Mouse (Mus musculus): ENCODE data around the gene Ccdc6. TPM values are rescaled to one million over a fixed set of nuclear protein-coding genes. Genes with fewer than 3 reads are reported as not detected.

The Ccdc6 gene
- total and polyA plus RNA-seq, 3 experiments, result 25.4 to 143 (median 42.0) TPM

DNA sequence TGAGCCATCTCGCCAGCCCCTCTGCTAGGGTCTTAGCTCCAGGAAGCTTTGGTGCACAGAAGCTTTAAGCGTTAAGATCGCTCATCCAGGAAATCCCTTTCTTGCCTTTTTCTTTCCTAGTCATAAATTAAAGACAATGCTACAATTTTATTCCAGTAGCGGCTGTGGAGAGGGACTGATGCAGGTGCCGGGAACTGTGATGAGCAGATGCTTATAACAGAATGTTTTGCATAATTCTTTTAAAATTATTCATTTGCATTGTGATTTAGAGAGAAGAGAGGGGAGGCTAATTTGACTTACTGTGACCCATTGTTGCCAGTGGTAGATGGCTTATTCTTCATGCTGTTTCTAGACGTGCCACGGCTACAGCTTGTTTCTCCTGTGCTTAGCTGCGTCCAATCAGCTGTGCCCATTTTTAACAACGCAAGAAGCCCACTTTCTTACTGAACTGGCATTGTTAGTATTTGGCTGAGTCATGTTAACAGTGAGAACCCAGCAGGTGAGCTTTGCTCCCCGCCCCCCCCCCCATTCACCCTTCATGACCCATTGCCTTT, 47.2 kb downstream of the Ccdc6 start:
- Histone ChIP-seq H3K27ac (ENCODE audit: control insufficient read depth, low read depth, low read length) (no peak overlapping the region), H3K4me3 (ENCODE audit: control insufficient read depth in 1 of 2, insufficient read depth in 1 of 2, low read depth in 2 of 2, low read length in 2 of 2) (no peak overlapping the region), H3K79me2 (ENCODE audit: control insufficient read depth, insufficient read depth, low read length, poor library complexity) (peaks cover 6% of the 10 kb centered on the region; the same call in 1 of the 2 replicates), H3K36me3 (ENCODE audit: control insufficient read depth in 1 of 2, insufficient read depth in 2 of 2, low read length in 2 of 2) (peaks cover 3 to 16% of the 10 kb centered on the region in 2 experiments), H3K9ac (ENCODE audit: control insufficient read depth, low read depth, low read length, poor library complexity, severe bottlenecking) (no peak overlapping the region), H3K9me3 (replicated peaks; ENCODE audit: insufficient read depth, low read length) (no peaks in the 10 kb centered on the region), H3K27me3 (ENCODE audit: control insufficient read depth in 1 of 2, insufficient read depth in 2 of 2, low read length in 2 of 2) (no peaks in the 10 kb centered on the region), H3K4me1 (ENCODE audit: control insufficient read depth in 1 of 2, insufficient read depth in 2 of 2, low read length in 2 of 2) (peaks cover 13 to 22% of the 10 kb centered on the region in 2 experiments)
- TF ChIP-seq CTCF (IDR thresholded peaks at IDR 0.05 in 2 of 3, conservative IDR thresholded peaks at IDR 0.05 in 1 of 3; ENCODE audit: control insufficient read depth in 1 of 3, insufficient read depth in 1 of 3, low read depth in 2 of 3, low read length in 3 of 3, poor library complexity in 1 of 3, severe bottlenecking in 1 of 3) (no peak), MXI1 (IDR thresholded peaks at IDR 0.05; ENCODE audit: low read depth, low read length) (no peak), USF1 (IDR thresholded peaks at IDR 0.05; ENCODE audit: low read depth, low read length) (no peak), GATA1 (IDR thresholded peaks at IDR 0.05; ENCODE audit: low read depth, low read length) (no peak), MEF2A (IDR thresholded peaks at IDR 0.05; ENCODE audit: extremely low read depth, insufficient replicate concordance, low read depth, low read length, poor library complexity, severe bottlenecking) (no peak), TAL1 (IDR thresholded peaks at IDR 0.05; ENCODE audit: low read length) (no peak), MAX (IDR thresholded peaks at IDR 0.05; ENCODE audit: low read length) (no peak)
- DNase-seq (ENCODE audit: low read depth, low spot score), result no peak

DNA sequence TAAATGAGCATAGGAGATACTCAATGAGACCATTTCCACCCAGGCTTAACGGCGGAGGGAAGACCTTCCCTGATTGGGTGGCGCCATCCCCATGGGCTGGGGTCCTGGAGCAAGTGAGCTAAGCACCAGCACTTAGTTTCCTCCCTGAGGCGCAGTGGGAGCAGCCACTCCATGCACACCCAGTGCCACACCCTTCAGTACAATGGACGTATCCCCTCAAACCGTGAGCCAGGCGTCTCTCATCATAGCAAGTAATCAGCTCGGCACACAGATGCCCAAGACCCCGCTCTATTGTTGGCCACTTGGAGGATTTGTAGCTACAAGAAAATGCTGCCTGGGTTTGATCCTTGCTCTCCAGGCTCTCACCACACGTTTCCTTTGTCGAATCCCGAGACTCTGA, 49.0 kb downstream of the Ccdc6 start:
- TF ChIP-seq ZC3H11A (IDR thresholded peaks at IDR 0.05; ENCODE audit: low read depth, low read length) (no peak), E2F4 (IDR thresholded peaks at IDR 0.05; ENCODE audit: borderline replicate concordance, low read depth, low read length) (no peak), GABPA (IDR thresholded peaks at IDR 0.05; ENCODE audit: low read depth, low read length) (no peak), SIN3A (IDR thresholded peaks at IDR 0.05; ENCODE audit: low read length) (no peak), NRF1 (IDR thresholded peaks at IDR 0.05; ENCODE audit: insufficient read depth, low read depth, low read length, poor library complexity, severe bottlenecking) (no peak), MXI1 (IDR thresholded peaks at IDR 0.05; ENCODE audit: low read depth, low read length) (no peak), POLR2A (IDR thresholded peaks at IDR 0.05; ENCODE audit: control insufficient read depth in 1 of 2, insufficient read depth in 1 of 2, low read depth in 1 of 2, low read length in 2 of 2, poor library complexity in 1 of 2) (no peak), SMC3 (IDR thresholded peaks at IDR 0.05; ENCODE audit: low read depth, low read length) (no peak), MAX (IDR thresholded peaks at IDR 0.05; ENCODE audit: low read length) (no peak), GATA1 (IDR thresholded peaks at IDR 0.05; ENCODE audit: low read depth, low read length) (no peak), UBTF (IDR thresholded peaks at IDR 0.05; ENCODE audit: borderline replicate concordance, insufficient read depth, low read depth, low read length) (no peak), CHD2 (IDR thresholded peaks at IDR 0.05; ENCODE audit: low read length) (no peak), TBP (IDR thresholded peaks at IDR 0.05; ENCODE audit: low read depth, low read length) (no peak), RCOR1 (IDR thresholded peaks at IDR 0.05; ENCODE audit: low read depth, low read length) (no peak)

More for the DNA sequence above, 49.0 kb downstream of the Ccdc6 start:
- Histone ChIP-seq H3K27me3 (ENCODE audit: control insufficient read depth in 1 of 2, insufficient read depth in 2 of 2, low read length in 2 of 2) (no peaks in the 10 kb centered on the region), H3K27ac (ENCODE audit: control insufficient read depth, low read depth, low read length) (no peak overlapping the region), H3K4me3 (ENCODE audit: control insufficient read depth in 1 of 2, insufficient read depth in 1 of 2, low read depth in 2 of 2, low read length in 2 of 2) (no peak overlapping the region), H3K4me1 (ENCODE audit: control insufficient read depth in 1 of 2, insufficient read depth in 2 of 2, low read length in 2 of 2) (peaks cover 2 to 5% of the 10 kb centered on the region in 2 experiments; a peak in 3 of 4 replicates), H3K9ac (ENCODE audit: control insufficient read depth, low read depth, low read length, poor library complexity, severe bottlenecking) (no peak overlapping the region), H3K9me3 (replicated peaks; ENCODE audit: insufficient read depth, low read length) (no peaks in the 10 kb centered on the region), H3K79me2 (ENCODE audit: control insufficient read depth, insufficient read depth, low read length, poor library complexity) (peaks cover 4% of the 10 kb centered on the region; the same call in 1 of the 2 replicates), H3K36me3 (ENCODE audit: control insufficient read depth in 1 of 2, insufficient read depth in 2 of 2, low read length in 2 of 2) (peaks cover 2 to 3% of the 10 kb centered on the region in 2 experiments)
- no peak for DNase-seq (ENCODE audit: low read depth, low spot score)
